Mouse (Mus musculus): ENCODE data around the gene Klhl9. TPM values are rescaled to one million over a fixed set of nuclear protein-coding genes. Genes with fewer than 3 reads are reported as not detected.
A peak's percentile ranks its signal among the peaks of the same experiment; 100 is the strongest.
"Not testable (repeated sequence)": the region's sequence is repeated elsewhere in the genome, so short reads cannot be mapped to it uniquely, and the experiment has no call there.

Klhl9 gene
- polyA plus RNA-seq (2016; fragmentation: Nextera tagmentation; extraction: Ambion mirVana): 142 and 149 TPM in 2 replicates

- ATAC-seq (ENCODE audit: low FRiP score): peak; percentile 97
- peak within 1 kb of the TSS; percentile 91 for H3K4me3 ChIP-seq (replicated peaks)
- WGBS: under 1% methylated on average over 82 of the region's 82 CpGs
Measured at GRCm38 (mm10) chr4:88721791-88722721, at the start of gene Klhl9, which contains the start of gene Gm26566. Gene Klhl9 (minus strand): TSS chr4:88722465. Gene Gm26566 (plus strand): TSS chr4:88721805.

GRCm38 (mm10) chr4:88763384-88764018 is 41.2 kb upstream of the Klhl9 start:
- H3K27me3 ChIP-seq; H3K27ac ChIP-seq; H3K9ac ChIP-seq; H3K9me3 ChIP-seq; H3K36me3 ChIP-seq (replicated peaks); H3K4me1 ChIP-seq; ATAC-seq (ENCODE audit: low FRiP score): not testable (repeated sequence)
- peak overlapping the region; percentile 39 for H3K4me3 ChIP-seq (replicated peaks)
- 3% methylated on average over 36 of the region's 42 CpGs for WGBS
- peak overlapping the region; percentile 54 for H3K4me2 ChIP-seq

More at GRCm38 (mm10) chr4:88721791-88722721, at the start of gene Klhl9, which contains the start of gene Gm26566:
- peak within 1 kb of the TSS; percentile 81 for H3K4me2 ChIP-seq
- H3K27me3 ChIP-seq: no peaks in the 10 kb centered on the region
- peak within 1 kb of the TSS; percentile 96 for H3K9ac ChIP-seq
- no peaks in the 10 kb centered on the region for H3K9me3 ChIP-seq
- peak within 1 kb of the TSS; percentile 96 for H3K27ac ChIP-seq
- peaks cover 20% of the 10 kb centered on the region for H3K36me3 ChIP-seq (replicated peaks)
- H3K4me1 ChIP-seq: peaks cover 32% of the 10 kb centered on the region

- not testable (repeated sequence) for ATAC-seq (ENCODE audit: low FRiP score); H3K27ac ChIP-seq; H3K9ac ChIP-seq; H3K4me2 ChIP-seq; H3K9me3 ChIP-seq; H3K27me3 ChIP-seq; H3K4me1 ChIP-seq; H3K4me3 ChIP-seq (replicated peaks); H3K36me3 ChIP-seq (replicated peaks)
- 56% methylated on average over 9 of the region's 9 CpGs for WGBS
Measured at GRCm38 (mm10) chr4:88762341-88762740, 40.1 kb upstream of the Klhl9 start.

- H3K4me3 ChIP-seq (replicated peaks); H3K4me2 ChIP-seq; ATAC-seq (ENCODE audit: low FRiP score); H3K9me3 ChIP-seq; H3K36me3 ChIP-seq (replicated peaks); H3K27me3 ChIP-seq; H3K4me1 ChIP-seq; H3K27ac ChIP-seq; H3K9ac ChIP-seq: not testable (repeated sequence)
- 76% methylated on average over 6 of the region's 8 CpGs for WGBS
Measured at GRCm38 (mm10) chr4:88761776-88762175, 39.5 kb upstream of the Klhl9 start.

GRCm38 (mm10) chr4:88760431-88760830 is 38.2 kb upstream of the Klhl9 start:
- under 1% methylated on average over 21 of the region's 28 CpGs for WGBS

GRCm38 (mm10) chr4:88759610-88760268 is 37.5 kb upstream of the Klhl9 start, which contains the start of gene Gm13283:
Gene Gm13283 (plus strand): TSS chr4:88760119.
- not testable (repeated sequence) for H3K27ac ChIP-seq; ATAC-seq (ENCODE audit: low FRiP score); H3K27me3 ChIP-seq; H3K9ac ChIP-seq; H3K36me3 ChIP-seq (replicated peaks); H3K9me3 ChIP-seq; H3K4me1 ChIP-seq
- Histone ChIP-seq H3K4me2 (peak within 1 kb of the TSS; percentile 60), H3K4me3 (replicated peaks) (peak within 1 kb of the TSS; percentile 36)
- WGBS: 20% methylated on average over 11 of the region's 14 CpGs

More at GRCm38 (mm10) chr4:88760431-88760830, 38.2 kb upstream of the Klhl9 start:
- H3K4me1 ChIP-seq; H3K9me3 ChIP-seq; H3K9ac ChIP-seq; H3K27ac ChIP-seq; ATAC-seq (ENCODE audit: low FRiP score); H3K27me3 ChIP-seq; H3K36me3 ChIP-seq (replicated peaks): not testable (repeated sequence)
- peak overlapping the region; percentile 60 for H3K4me2 ChIP-seq
- H3K4me3 ChIP-seq (replicated peaks): peak overlapping the region; percentile 36

GRCm38 (mm10) chr4:88758751-88759150 is 36.5 kb upstream of the Klhl9 start:
- H3K27me3 ChIP-seq; ATAC-seq (ENCODE audit: low FRiP score); H3K4me1 ChIP-seq; H3K36me3 ChIP-seq (replicated peaks); H3K9ac ChIP-seq; H3K4me3 ChIP-seq (replicated peaks); H3K4me2 ChIP-seq; H3K27ac ChIP-seq; H3K9me3 ChIP-seq: not testable (repeated sequence)
- 91% methylated on average over 9 of the region's 9 CpGs for WGBS

- H3K9me3 ChIP-seq; H3K36me3 ChIP-seq (replicated peaks); H3K4me1 ChIP-seq; H3K27me3 ChIP-seq: not testable (repeated sequence)
- Histone ChIP-seq H3K9ac (peak overlapping the region; percentile 63), H3K27ac (peak overlapping the region; percentile 75), H3K4me2 (peak overlapping the region; percentile 87), H3K4me3 (replicated peaks) (peak overlapping the region; percentile 44)
- whole genome bisulfite sequencing: under 1% methylated on average over 20 of the region's 21 CpGs
- peak; percentile 99 for ATAC-seq (ENCODE audit: low FRiP score)
Measured at GRCm38 (mm10) chr4:88757628-88758031, 35.4 kb upstream of the Klhl9 start.

- H3K27me3 ChIP-seq; ATAC-seq (ENCODE audit: low FRiP score); H3K4me1 ChIP-seq; H3K36me3 ChIP-seq (replicated peaks); H3K9me3 ChIP-seq: not testable (repeated sequence)
- Histone ChIP-seq H3K27ac (peak overlapping the region; percentile 75), H3K4me3 (replicated peaks) (peak overlapping the region; percentile 44), H3K9ac (peak overlapping the region; percentile 63), H3K4me2 (peak overlapping the region; percentile 87)
- WGBS: 12% methylated on average over 28 of the region's 31 CpGs
Measured at GRCm38 (mm10) chr4:88756581-88757513, 34.6 kb upstream of the Klhl9 start.

- H3K4me1 ChIP-seq; H3K4me2 ChIP-seq; H3K27ac ChIP-seq; H3K36me3 ChIP-seq (replicated peaks); ATAC-seq (ENCODE audit: low FRiP score); H3K9ac ChIP-seq; H3K9me3 ChIP-seq; H3K27me3 ChIP-seq; H3K4me3 ChIP-seq (replicated peaks): not testable (repeated sequence)
- 75% methylated on average over 15 of the region's 15 CpGs for WGBS
Measured at GRCm38 (mm10) chr4:88754818-88755340, 32.6 kb upstream of the Klhl9 start, which contains the start of gene Gm13271. Gene Gm13271 (plus strand): TSS chr4:88754868.

GRCm38 (mm10) chr4:88749926-88750325 is 27.7 kb upstream of the Klhl9 start:
- no peaks in the 10 kb centered on the region for H3K27me3 ChIP-seq
- ATAC-seq (ENCODE audit: low FRiP score): no peak
- H3K4me2 ChIP-seq: no peak overlapping the region
- no peak overlapping the region for H3K4me3 ChIP-seq (replicated peaks)
- H3K9me3 ChIP-seq: no peaks in the 10 kb centered on the region
- 68% methylated on average over 6 of the region's 6 CpGs for WGBS
- H3K36me3 ChIP-seq (replicated peaks): no peaks in the 10 kb centered on the region
- H3K4me1 ChIP-seq: no peaks in the 10 kb centered on the region; the same call in 1 of the 2 replicates
- H3K27ac ChIP-seq: no peak overlapping the region
- no peak overlapping the region for H3K9ac ChIP-seq

All from forebrain, embryonic 12.5 days (tissue).